Mouse (Mus musculus) stomach, postnatal 0 days (tissue): ENCODE results near the gene Ppil1. TPM values are rescaled to one million over a fixed set of nuclear protein-coding genes. Genes with fewer than 3 reads are reported as not detected.

Experiments
- ATAC-seq: fragments of 200-750 bp; cut with Nextera tagmentation; 2 replicates; pipeline ENCODE4 v1.8.0; 2017; ENCODE audit not compliant: low FRiP score, low TSS enrichment
- DNase-seq: peaks from one replicate; pipeline ENCODE4 v3.0.0-alpha.2; 2016; ENCODE audit warnings: low spot score
- H3K27ac ChIP-seq: fragments of 300-500 bp; sonication (generic); replicated peaks from 2 replicates; pipeline ENCODE4 v1.5.1; 2014; ENCODE audit warnings: mild to moderate bottlenecking, control low read depth
- H3K27me3 ChIP-seq: fragments of 300-500 bp; sonication (generic); 2 replicates; pipeline ENCODE4 v1.6.1; 2014; ENCODE audit warnings: low read length; ENCODE audit not compliant: control insufficient read depth, insufficient read depth
- H3K36me3 ChIP-seq: fragments of 300-500 bp; sonication (generic); 2 replicates; pipeline ENCODE4 v1.6.1; 2014; ENCODE audit warnings: low read length, mixed read lengths; ENCODE audit not compliant: control insufficient read depth, insufficient read depth
- H3K4me1 ChIP-seq: fragments of 300-500 bp; sonication (generic); replicated peaks from 2 replicates; pipeline ENCODE4 v1.6.1; 2014; ENCODE audit warnings: antibody characterized with exemption; ENCODE audit not compliant: control insufficient read depth, insufficient read depth
- H3K4me2 ChIP-seq: fragments of 300-500 bp; sonication (generic); replicated peaks from 2 replicates; pipeline ENCODE4 v1.6.1; 2014; ENCODE audit warnings: low read depth, mild to moderate bottlenecking, control low read depth, moderate library complexity
- H3K4me3 ChIP-seq: fragments of 300-500 bp; sonication (generic); 2 replicates; pipeline ENCODE4 v1.5.1; 2014; ENCODE audit warnings: low read depth, low read length, control low read depth
- H3K9ac ChIP-seq: fragments of 300-500 bp; sonication (generic); 2 replicates; pipeline ENCODE4 v1.6.1; 2014; ENCODE audit warnings: mild to moderate bottlenecking, low read length, control low read depth, mixed read lengths
- H3K9me3 ChIP-seq: fragments of 300-500 bp; sonication (generic); 2 replicates; pipeline ENCODE4 v1.6.1; 2016; ENCODE audit warnings: low read length; ENCODE audit not compliant: control insufficient read depth
- CTCF ChIP-seq: IDR thresholded peaks from 2 replicates; pipeline ENCODE4 v1.5.1; 2016; ENCODE audit warnings: antibody characterized with exemption, low read depth, mild to moderate bottlenecking, moderate library complexity
- EP300 ChIP-seq: optimal IDR thresholded peaks from 2 replicates; pipeline ENCODE3; 2016; ENCODE audit warnings: antibody characterized with exemption
- whole genome bisulfite sequencing: fragments of 180-500 bp; shearing (Covaris S2); extraction: QIAGEN DNeasy Blood & Tissue Kit; methylation state at CpG from one replicate; pipeline ENCODE4 v1.1.7; 2014; 5-methylcytosine and 5-hydroxymethylcytosine counted together
- polyA plus RNA-seq: library from polyadenylated mRNA; unstranded; fragments of >200 nt; fragmentation: Nextera tagmentation; extraction: Ambion mirVana; gene quantifications from 2 replicates; pipeline ENCODE4 v1.2.1, GENCODE M21; 2015

Ppil1 gene
- polyA plus RNA-seq, 1 experiment from 2014 or later, result 64.6 TPM

DNA sequence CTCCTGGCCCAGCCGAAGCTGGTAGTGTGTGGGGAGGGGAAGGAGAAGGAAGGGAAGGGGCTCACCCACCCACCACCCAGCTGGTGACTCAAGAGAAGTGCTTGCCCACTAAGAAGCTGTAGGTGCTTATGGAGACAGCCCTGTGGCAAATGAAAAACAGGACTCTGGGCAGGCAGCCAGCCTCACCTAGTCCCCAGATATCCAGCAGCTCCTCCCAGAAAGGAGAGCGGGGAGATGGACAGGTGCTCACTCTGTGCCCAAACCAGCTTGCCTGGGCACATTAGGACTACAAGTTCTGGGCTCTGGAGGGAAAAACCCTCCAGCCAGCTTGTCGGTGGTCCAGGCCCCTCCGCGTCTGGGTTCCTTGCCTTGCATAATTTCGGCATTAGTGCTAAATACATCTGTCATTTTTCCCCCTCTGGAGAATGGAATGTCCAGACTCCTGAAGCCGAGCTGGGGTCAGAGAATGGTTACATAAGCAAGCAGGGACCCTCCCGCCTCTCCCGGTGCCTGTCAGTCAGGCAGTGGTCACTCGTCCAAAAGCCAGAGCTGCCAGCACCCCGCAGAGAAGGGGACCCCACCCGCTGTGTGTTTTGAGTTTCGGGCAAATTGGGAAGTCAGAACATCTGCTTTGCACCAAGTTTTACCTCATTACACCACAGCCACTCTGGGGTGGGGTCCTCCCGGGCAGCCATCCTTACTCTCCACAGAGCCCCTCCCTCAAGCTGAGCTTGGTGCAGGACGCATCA, 41.2 kb upstream of the Ppil1 start:
- Histone ChIP-seq H3K27me3 (no peaks in the 10 kb centered on the region), H3K27ac (peak overlapping the region; percentile 61; the same call in 1 of the 2 replicates), H3K4me2 (peak overlapping the region; percentile 23; the same call in 1 of the 2 replicates), H3K36me3 (peaks cover 6% of the 10 kb centered on the region; the same call in 1 of the 2 replicates), H3K9ac (no peak overlapping the region), H3K4me1 (peaks cover 10% of the 10 kb centered on the region), H3K9me3 (no peaks in the 10 kb centered on the region), H3K4me3 (no peak overlapping the region)
- DNase-seq (peak; percentile 78), ATAC-seq (peak; percentile 11; the same call in 1 of the 2 replicates)
- TF ChIP-seq CTCF (no peak), EP300 (no peak)
- 17% methylated on average over 15 of the region's 15 CpGs for WGBS

DNA sequence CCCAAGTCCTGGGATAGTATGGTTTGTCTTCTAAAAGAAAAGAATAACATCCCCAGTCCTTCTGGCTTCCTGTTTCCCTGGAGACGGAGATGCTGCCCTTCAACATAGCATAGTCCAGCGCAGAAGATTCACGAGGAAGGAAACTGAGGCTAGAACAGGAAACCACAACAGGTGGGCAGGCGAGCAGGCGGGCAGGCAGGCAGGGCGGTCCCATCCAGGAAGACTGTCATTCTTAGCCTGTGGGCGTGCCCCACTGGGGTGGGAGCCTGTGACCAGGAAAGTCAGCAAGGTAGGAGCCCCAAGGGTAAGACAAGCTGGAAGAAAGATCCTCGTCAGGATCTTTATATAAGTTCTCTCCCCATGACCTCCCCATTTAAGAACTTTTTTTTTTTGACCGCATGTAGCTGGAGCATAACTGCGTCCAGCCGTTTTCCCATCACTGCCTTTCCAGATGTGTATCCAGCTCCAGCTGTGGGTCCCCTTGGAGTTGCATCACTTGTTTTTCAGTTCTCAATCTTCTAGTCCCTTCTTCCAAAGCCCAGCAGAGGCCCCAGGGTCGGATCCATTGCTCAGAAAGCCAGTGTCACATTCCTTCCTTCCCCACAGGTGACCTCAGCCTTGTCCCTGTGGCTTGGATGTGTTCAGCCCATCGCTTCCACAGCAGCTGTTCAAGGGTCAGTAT, 40.5 kb upstream of the Ppil1 start:
- no peak overlapping the region for H3K9ac ChIP-seq

DNA sequence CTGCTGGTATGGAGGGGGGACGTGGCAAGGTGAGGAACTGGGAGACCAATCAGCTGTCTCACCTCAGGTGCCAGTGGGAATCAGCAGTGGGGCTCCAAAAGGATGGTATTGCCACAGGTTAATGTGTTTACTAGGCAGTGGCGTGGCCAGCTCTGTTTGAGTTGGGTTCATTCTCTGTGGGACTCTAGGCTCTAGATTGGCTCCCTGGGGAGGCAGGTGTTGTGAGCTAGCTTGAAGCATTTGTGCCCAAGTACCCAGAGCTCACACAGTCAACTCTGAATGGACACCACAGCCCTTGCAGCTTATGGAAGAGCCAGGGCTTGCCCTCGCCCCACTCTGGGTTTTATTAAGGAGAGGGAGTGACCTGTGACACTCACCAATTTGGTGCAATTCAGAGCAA, 39.9 kb upstream of the Ppil1 start:
- no peaks in the 10 kb centered on the region for H3K27me3 ChIP-seq
- TF ChIP-seq EP300 (no peak), CTCF (no peak)
- no peak for DNase-seq
- peaks cover 9% of the 10 kb centered on the region for H3K36me3 ChIP-seq
- no peak for ATAC-seq
- no peak overlapping the region for H3K9ac ChIP-seq
- H3K4me2 ChIP-seq, result no peak overlapping the region
- H3K4me1 ChIP-seq, result peaks cover 10% of the 10 kb centered on the region
- H3K4me3 ChIP-seq, result no peak overlapping the region
- no peak overlapping the region for H3K27ac ChIP-seq
- no peaks in the 10 kb centered on the region for H3K9me3 ChIP-seq
- WGBS, result 83% methylated on average over 3 of the region's 3 CpGs

More for the DNA sequence above, 40.5 kb upstream of the Ppil1 start:
- TF ChIP-seq EP300, result no peak
- no peak for TF ChIP-seq CTCF
- Histone ChIP-seq H3K4me2 (no peak overlapping the region), H3K36me3 (peaks cover 6% of the 10 kb centered on the region; the same call in 1 of the 2 replicates), H3K9me3 (no peaks in the 10 kb centered on the region), H3K4me1 (peaks cover 10% of the 10 kb centered on the region), H3K27me3 (no peaks in the 10 kb centered on the region), H3K27ac (peak overlapping the region; percentile 61; the same call in 1 of the 2 replicates), H3K4me3 (no peak overlapping the region)
- ATAC-seq (peak; percentile 6; the same call in 1 of the 2 replicates), DNase-seq (peak; percentile 32)
- 52% methylated on average over 13 of the region's 13 CpGs for WGBS

DNA sequence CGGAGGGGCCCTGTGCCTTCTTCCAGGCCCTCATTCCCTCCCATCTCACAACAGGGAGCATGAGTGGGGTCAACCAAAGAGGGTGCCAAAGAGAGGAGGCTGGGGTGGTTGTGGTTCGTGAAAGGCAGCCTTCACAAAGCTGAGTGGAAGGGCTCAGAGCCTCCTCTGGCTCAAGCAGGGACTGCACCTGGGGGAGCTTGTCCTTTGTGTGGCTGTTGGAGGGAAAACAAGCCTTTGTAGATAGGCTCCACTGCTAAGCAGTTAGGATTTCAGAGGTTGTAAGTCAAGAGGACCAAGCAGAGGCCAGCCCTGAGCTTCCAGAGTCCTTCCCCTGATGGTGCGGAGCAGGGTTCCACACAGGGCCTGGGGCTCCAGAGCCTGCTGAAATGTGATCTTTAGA, 39.1 kb upstream of the Ppil1 start:
- H3K27ac ChIP-seq, result no peak overlapping the region
- peak; percentile 51; the same call in 1 of the 2 replicates for ATAC-seq
- DNase-seq, result peak; percentile 70

DNA sequence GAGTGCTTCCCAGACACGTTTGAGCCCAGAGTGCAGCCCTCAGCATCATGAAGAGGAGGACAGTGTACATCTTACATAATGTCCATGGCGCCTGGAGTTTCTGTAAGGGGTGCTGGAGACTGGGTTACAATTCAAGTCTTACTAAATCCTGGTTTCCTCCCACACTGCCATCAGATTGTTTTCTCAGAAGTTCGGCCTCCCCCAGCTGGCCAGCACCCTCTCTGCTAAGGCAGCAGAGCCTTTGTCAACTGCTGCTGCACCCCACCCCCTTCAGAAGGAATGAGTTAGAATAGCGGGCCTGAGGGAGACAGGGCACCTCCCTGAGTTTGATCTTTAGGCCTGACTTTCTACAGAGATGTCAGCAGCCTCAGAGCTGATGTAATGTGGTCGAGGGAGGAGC, 38.2 kb upstream of the Ppil1 start:
- DNase-seq (no peak), ATAC-seq (no peak)
- Histone ChIP-seq H3K9me3 (no peaks in the 10 kb centered on the region), H3K4me1 (peaks cover 10% of the 10 kb centered on the region), H3K4me3 (no peak overlapping the region), H3K27ac (no peak overlapping the region), H3K36me3 (peaks cover 12% of the 10 kb centered on the region), H3K27me3 (no peaks in the 10 kb centered on the region), H3K4me2 (no peak overlapping the region), H3K9ac (no peak overlapping the region)
- TF ChIP-seq EP300 (no peak), CTCF (no peak)
- 66% methylated on average over 5 of the region's 5 CpGs for WGBS

More for the DNA sequence above, 39.1 kb upstream of the Ppil1 start:
- Histone ChIP-seq H3K4me1 (peaks cover 10% of the 10 kb centered on the region), H3K36me3 (peaks cover 12% of the 10 kb centered on the region), H3K9me3 (no peaks in the 10 kb centered on the region), H3K9ac (no peak overlapping the region), H3K4me2 (no peak overlapping the region), H3K4me3 (no peak overlapping the region), H3K27me3 (no peaks in the 10 kb centered on the region)
- TF ChIP-seq CTCF (peak; percentile 60), EP300 (no peak)
- 55% methylated on average over 3 of the region's 3 CpGs for WGBS

DNA sequence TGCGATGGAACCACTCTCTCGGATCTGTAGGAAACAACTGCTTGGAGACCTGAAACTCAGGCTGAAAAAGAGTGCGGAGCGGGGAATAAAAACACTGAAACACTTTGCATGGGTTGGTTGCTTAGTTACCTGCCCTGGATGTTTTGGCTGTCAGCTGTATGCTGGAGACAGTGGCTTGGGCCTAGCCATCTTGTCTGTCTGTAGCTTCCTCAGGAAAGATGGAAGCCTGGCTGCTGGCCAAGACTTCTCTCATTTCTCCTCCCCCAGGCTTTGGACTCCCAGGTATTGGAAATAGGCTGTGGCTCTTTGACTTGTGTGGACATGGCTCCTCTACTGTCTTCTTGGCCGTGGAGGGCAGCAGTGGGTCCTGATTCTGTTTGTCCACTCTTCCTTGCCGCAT, 37.4 kb upstream of the Ppil1 start:
- no peak overlapping the region for H3K4me2 ChIP-seq
- H3K27ac ChIP-seq, result no peak overlapping the region
- TF ChIP-seq EP300 (no peak), CTCF (no peak)
- H3K4me1 ChIP-seq, result peaks cover 10% of the 10 kb centered on the region
- no peaks in the 10 kb centered on the region for H3K27me3 ChIP-seq
- DNase-seq, result no peak
- no peaks in the 10 kb centered on the region for H3K9me3 ChIP-seq
- H3K36me3 ChIP-seq, result peaks cover 12% of the 10 kb centered on the region
- H3K4me3 ChIP-seq, result no peak overlapping the region
- no peak for ATAC-seq
- no peak overlapping the region for H3K9ac ChIP-seq
- 90% methylated on average over 6 of the region's 6 CpGs for WGBS
